Comparison of ENCODE assay signal across 7 mouse cellular contexts in the genomic region with DNA sequence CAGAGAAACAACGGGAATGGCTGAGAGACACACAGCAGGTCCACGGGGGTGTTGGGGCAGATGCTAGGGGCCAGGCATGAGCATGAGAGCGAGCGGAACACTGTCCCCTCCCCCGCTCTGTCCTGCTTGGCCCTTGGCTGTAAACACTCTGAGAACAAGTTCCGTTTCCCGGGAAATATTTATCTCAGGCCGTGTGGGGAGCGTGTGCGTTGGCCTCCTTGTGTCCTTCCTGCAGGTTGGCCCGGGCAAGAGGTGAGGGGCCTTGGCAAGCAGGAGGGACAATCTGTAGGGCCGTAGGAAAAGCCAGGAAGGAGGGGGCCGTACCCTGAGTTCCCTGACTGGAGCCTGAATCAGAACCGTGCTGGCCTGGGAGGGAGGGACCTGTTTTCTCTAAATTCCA. TPM values are rescaled to one million over a fixed set of nuclear protein-coding genes. Genes with fewer than 3 reads are reported as not detected.
A peak's percentile ranks its signal among the peaks of the same experiment; 100 is the strongest.
DNase-seq lines count a peak whose midpoint lies in the region; ATAC-seq and TF ChIP-seq lines count a peak whose summit lies in the region.

No protein-coding gene starts in this region.

- H3K27ac ChIP-seq in bone marrow, adult 2 months (ENCODE audit: control insufficient read depth, insufficient read depth, low read depth, low read length, poor library complexity) = peak overlapping the region; percentile 82
- peak overlapping the region; percentile 31 for H3K27ac ChIP-seq in embryonic facial prominence, embryonic 10.5 days (replicated peaks)
- H3K27ac ChIP-seq in hindbrain, embryonic 11.5 days (ENCODE audit: low read depth, low read length) = no peak overlapping the region
- H3K27ac ChIP-seq in limb, embryonic 11.5 days (replicated peaks; ENCODE audit: low read depth, low read length) = no peak overlapping the region
- peak overlapping the region; percentile 37 for H3K27ac ChIP-seq in small intestine, adult 2 months (ENCODE audit: insufficient read depth, low read depth, low read length)

- H3K4me1 ChIP-seq in bone marrow, adult 2 months (ENCODE audit: control insufficient read depth, insufficient read depth, low read length) = peaks cover 19% of the 10 kb centered on the region
- H3K4me1 ChIP-seq in embryonic facial prominence, embryonic 10.5 days = peaks cover 32% of the 10 kb centered on the region
- no peaks in the 10 kb centered on the region for H3K4me1 ChIP-seq in hindbrain, embryonic 11.5 days (replicated peaks; ENCODE audit: control insufficient read depth, insufficient read depth, low read length)
- H3K4me1 ChIP-seq in limb, embryonic 11.5 days (ENCODE audit: control insufficient read depth, insufficient read depth, low read length) = 0 out of 2 replicates have a peak, but pooled peaks cover 5% of the 10 kb centered on the region
- peaks cover 15% of the 10 kb centered on the region for H3K4me1 ChIP-seq in small intestine, adult 2 months (ENCODE audit: control insufficient read depth, insufficient read depth, insufficient read length, low read length)

- 54% methylated on average over 14 of the region's 14 CpGs for WGBS in bone marrow, adult 2 months
- WGBS in embryonic facial prominence, embryonic 10.5 days = 42% methylated on average over 14 of the region's 14 CpGs
- WGBS in hindbrain, embryonic 11.5 days = 46% methylated on average over 14 of the region's 14 CpGs
- WGBS in limb, embryonic 11.5 days = 25% methylated on average over 14 of the region's 14 CpGs
- 28% methylated on average over 14 of the region's 14 CpGs for WGBS in small intestine, adult 2 months

- H3K9ac ChIP-seq in hindbrain, embryonic 11.5 days (ENCODE audit: low read depth, low read length) = no peak overlapping the region
- H3K9ac ChIP-seq in limb, embryonic 11.5 days (ENCODE audit: low read length) = no peak overlapping the region

- no peak overlapping the region for H3K4me3 ChIP-seq in bone marrow, adult 2 months (replicated peaks; ENCODE audit: control insufficient read depth, low read depth, low read length)
- H3K4me3 ChIP-seq in embryonic facial prominence, embryonic 10.5 days = no peak overlapping the region
- H3K4me3 ChIP-seq in hindbrain, embryonic 11.5 days (ENCODE audit: low read depth, low read length) = no peak overlapping the region
- no peak overlapping the region for H3K4me3 ChIP-seq in limb, embryonic 11.5 days (ENCODE audit: low read depth, low read length)
- H3K4me3 ChIP-seq in small intestine, adult 2 months (ENCODE audit: low read depth, low read length) = no peak overlapping the region

- no peak for TF ChIP-seq CTCF in bone marrow, adult 2 months (IDR thresholded peaks at IDR 0.05; ENCODE audit: control insufficient read depth, insufficient read depth, low read length)
- TF ChIP-seq CTCF in small intestine, adult 2 months (IDR thresholded peaks at IDR 0.05; ENCODE audit: extremely low read depth, insufficient read length, insufficient replicate concordance, low read depth, low read length) = no peak

- ATAC-seq in hindbrain, embryonic 11.5 days (ENCODE audit: low FRiP score) = no peak
- no peak for ATAC-seq in limb, embryonic 11.5 days (ENCODE audit: insufficient number of reproducible peaks, low FRiP score, low TSS enrichment, low read depth)

- H3K36me3 ChIP-seq in embryonic facial prominence, embryonic 10.5 days (replicated peaks) = no peaks in the 10 kb centered on the region
- H3K36me3 ChIP-seq in hindbrain, embryonic 11.5 days (ENCODE audit: control insufficient read depth, insufficient read depth, low read length) = no peaks in the 10 kb centered on the region
- H3K36me3 ChIP-seq in limb, embryonic 11.5 days (ENCODE audit: control insufficient read depth, insufficient read depth, low read length) = no peaks in the 10 kb centered on the region
- no peaks in the 10 kb centered on the region for H3K36me3 ChIP-seq in small intestine, adult 2 months (ENCODE audit: control insufficient read depth, insufficient read depth, low read length)

- peak; percentile 35 for DNase-seq in embryonic facial prominence, embryonic 10.5 days (ENCODE audit: low spot score)
- DNase-seq in hindbrain, embryonic 11.5 days (ENCODE audit: low spot score) = peak; percentile 30
- peak; percentile 50 for DNase-seq in limb, embryonic 11.5 days (ENCODE audit: low spot score)
- DNase-seq in thymus, adult 18-20 months = no peak
- no peak for DNase-seq in frontal cortex, postnatal 36 days (ENCODE audit: low spot score in 2 of 2)

- no peaks in the 10 kb centered on the region for H3K9me3 ChIP-seq in embryonic facial prominence, embryonic 10.5 days
- H3K9me3 ChIP-seq in hindbrain, embryonic 11.5 days (ENCODE audit: control insufficient read depth, low read length) = no peaks in the 10 kb centered on the region
- H3K9me3 ChIP-seq in limb, embryonic 11.5 days (ENCODE audit: control insufficient read depth, low read length) = no peaks in the 10 kb centered on the region

- no peaks in the 10 kb centered on the region; the same call in 1 of the 2 replicates for H3K27me3 ChIP-seq in embryonic facial prominence, embryonic 10.5 days (replicated peaks; ENCODE audit: low read depth, poor library complexity, severe bottlenecking)
- no peaks in the 10 kb centered on the region for H3K27me3 ChIP-seq in hindbrain, embryonic 11.5 days (ENCODE audit: control insufficient read depth, insufficient read depth, low read length)
- H3K27me3 ChIP-seq in limb, embryonic 11.5 days (ENCODE audit: control insufficient read depth, insufficient read depth, low read length) = no peaks in the 10 kb centered on the region
- no peaks in the 10 kb centered on the region for H3K27me3 ChIP-seq in small intestine, adult 2 months (ENCODE audit: control insufficient read depth, insufficient read depth, low read length)

- no peak overlapping the region for H3K4me2 ChIP-seq in hindbrain, embryonic 11.5 days (replicated peaks; ENCODE audit: low read depth, low read length)
- no peak overlapping the region for H3K4me2 ChIP-seq in limb, embryonic 11.5 days (ENCODE audit: low read depth, severe bottlenecking)

- no peak for TF ChIP-seq POLR2A in bone marrow, adult 2 months (IDR thresholded peaks at IDR 0.05; ENCODE audit: borderline replicate concordance, control insufficient read depth, low read depth, low read length)
- no peak for TF ChIP-seq POLR2A in small intestine, adult 2 months (IDR thresholded peaks at IDR 0.05; ENCODE audit: low read depth, low read length)

RNA-seq across cellular contexts. Expression of a gene that starts 43.9 kb away (rescaled TPM):
- polyA plus RNA-seq in bone marrow, adult 2 months (2011; ENCODE audit: insufficient read depth, insufficient read length, low replicate concordance, missing spikeins) = 33.2 and 37.8 TPM in 2 replicates
- 21.7 and 22.5 TPM in 2 replicates for polyA plus RNA-seq in embryonic facial prominence, embryonic 10.5 days (2016; fragmentation: Nextera tagmentation; extraction: Ambion mirVana)
- polyA plus RNA-seq in hindbrain, embryonic 11.5 days (2014; fragmentation: Nextera tagmentation; extraction: Ambion mirVana) = 14.4 and 17.8 TPM in 2 replicates
- polyA plus RNA-seq in limb, embryonic 11.5 days (2014; fragmentation: Nextera tagmentation; extraction: Ambion mirVana) = 6.9 TPM in 2 replicates
- 11.4 and 17.6 TPM in 2 replicates for polyA plus RNA-seq in small intestine, adult 2 months (2012; rRNA removed)

RNA-seq across cellular contexts. Expression of a gene that starts 54.7 kb away (rescaled TPM):
- polyA plus RNA-seq in bone marrow, adult 2 months (2011; ENCODE audit: insufficient read depth, insufficient read length, low replicate concordance, missing spikeins) = 5.7 and 43.8 TPM in 2 replicates
- polyA plus RNA-seq in embryonic facial prominence, embryonic 10.5 days (2016; fragmentation: Nextera tagmentation; extraction: Ambion mirVana) = not detected in 2 replicates
- 0.99 TPM in 1 of 2 replicates, not detected in the other for polyA plus RNA-seq in hindbrain, embryonic 11.5 days (2014; fragmentation: Nextera tagmentation; extraction: Ambion mirVana)
- 0.21 TPM in 1 of 2 replicates, not detected in the other for polyA plus RNA-seq in limb, embryonic 11.5 days (2014; fragmentation: Nextera tagmentation; extraction: Ambion mirVana)
- 0.51 TPM in 1 of 2 replicates, not detected in the other for polyA plus RNA-seq in small intestine, adult 2 months (2012; rRNA removed)

Comparison
In these comparisons a context has a peak if more than half of its experiments do, and no peak if none do; other contexts are left out.
1. H3K27ac ChIP-seq: peak in bone marrow, adult 2 months (single experiment), embryonic facial prominence, embryonic 10.5 days (single experiment) and small intestine, adult 2 months (single experiment); none in hindbrain, embryonic 11.5 days (single experiment) and limb, embryonic 11.5 days (single experiment).
2. DNase-seq: peak in embryonic facial prominence, embryonic 10.5 days (single experiment), hindbrain, embryonic 11.5 days (single experiment) and limb, embryonic 11.5 days (single experiment); none in thymus, adult 18-20 months (0 of 2) and frontal cortex, postnatal 36 days (0 of 2).